Mouse (Mus musculus) heart, postnatal 0 days (tissue): ENCODE results near the gene Frmd6. TPM values are rescaled to one million over a fixed set of nuclear protein-coding genes. Genes with fewer than 3 reads are reported as not detected.

Experiments
- ATAC-seq: fragments of 200-750 bp; cut with Nextera tagmentation; 2 replicates; pipeline ENCODE4 v1.8.0; 2017; ENCODE audit warnings: low read depth, moderate number of reproducible peaks, moderate library complexity; ENCODE audit not compliant: insufficient read depth
- DNase-seq: peaks from one replicate; pipeline ENCODE4 v3.0.0-alpha.2; 2016; ENCODE audit warnings: low spot score
- H3K27ac ChIP-seq: fragments of 300-500 bp; sonication (generic); 2 replicates; pipeline ENCODE4 v1.5.1; 2014; ENCODE audit warnings: low read depth, mild to moderate bottlenecking
- H3K27me3 ChIP-seq: fragments of 300-500 bp; sonication (generic); 2 replicates; pipeline ENCODE4 v1.6.1; 2014; ENCODE audit warnings: low read length, mixed read lengths; ENCODE audit not compliant: control insufficient read depth, insufficient read depth
- H3K36me3 ChIP-seq: fragments of 300-500 bp; sonication (generic); replicated peaks from 2 replicates; pipeline ENCODE4 v1.6.1; 2014; ENCODE audit warnings: low read length, mixed read lengths; ENCODE audit not compliant: control insufficient read depth, insufficient read depth
- H3K4me1 ChIP-seq: fragments of 300-500 bp; sonication (generic); 2 replicates; pipeline ENCODE4 v1.6.1; 2014; ENCODE audit warnings: antibody characterized with exemption; ENCODE audit not compliant: control insufficient read depth, insufficient read depth
- H3K4me2 ChIP-seq: fragments of 300-500 bp; sonication (generic); 2 replicates; pipeline ENCODE4 v1.6.1; 2014; ENCODE audit warnings: low read depth, mild to moderate bottlenecking, low read length, moderate library complexity
- H3K4me3 ChIP-seq: fragments of 300-500 bp; sonication (generic); 2 replicates; pipeline ENCODE4 v1.5.1; 2014; ENCODE audit warnings: low read depth, low read length
- H3K9ac ChIP-seq: fragments of 300-500 bp; sonication (generic); replicated peaks from 2 replicates; pipeline ENCODE4 v1.6.1; 2014; ENCODE audit warnings: low read depth, low read length, mixed read lengths
- H3K9me3 ChIP-seq: fragments of 300-500 bp; sonication (generic); replicated peaks from 2 replicates; pipeline ENCODE4 v1.6.1; 2016; ENCODE audit warnings: low read length; ENCODE audit not compliant: control insufficient read depth
- CTCF ChIP-seq: IDR thresholded peaks from 2 replicates; pipeline ENCODE4 v1.5.1; 2016; ENCODE audit warnings: antibody characterized with exemption, control low read depth, low read depth
- EP300 ChIP-seq: IDR thresholded peaks from 2 replicates; pipeline ENCODE4 v1.6.1; 2016; ENCODE audit warnings: antibody characterized with exemption, low read depth
- WGBS: fragments of 180-500 bp; shearing (Covaris S2); extraction: QIAGEN DNeasy Blood & Tissue Kit; methylation state at CpG from one replicate; pipeline ENCODE4 v1.1.7; 2014; 5-methylcytosine and 5-hydroxymethylcytosine counted together
- polyA plus RNA-seq: library from polyadenylated mRNA; unstranded; fragments of >200 nt; fragmentation: Nextera tagmentation; extraction: Ambion mirVana; gene quantifications from 2 replicates; pipeline ENCODE4 v1.2.1, GENCODE M21; 2015
- total RNA-seq: library from RNA; depleted of rRNA; stranded (reverse); fragments of >200 nt; gene quantifications from 2 replicates; pipeline ENCODE4 v1.2.3, GENCODE M21; 2014; ENCODE audit warnings: low replicate concordance

Gene Frmd6
- total and polyA plus RNA-seq, 2 experiments from 2014 or later: 17.4 to 29.2 TPM

DNA sequence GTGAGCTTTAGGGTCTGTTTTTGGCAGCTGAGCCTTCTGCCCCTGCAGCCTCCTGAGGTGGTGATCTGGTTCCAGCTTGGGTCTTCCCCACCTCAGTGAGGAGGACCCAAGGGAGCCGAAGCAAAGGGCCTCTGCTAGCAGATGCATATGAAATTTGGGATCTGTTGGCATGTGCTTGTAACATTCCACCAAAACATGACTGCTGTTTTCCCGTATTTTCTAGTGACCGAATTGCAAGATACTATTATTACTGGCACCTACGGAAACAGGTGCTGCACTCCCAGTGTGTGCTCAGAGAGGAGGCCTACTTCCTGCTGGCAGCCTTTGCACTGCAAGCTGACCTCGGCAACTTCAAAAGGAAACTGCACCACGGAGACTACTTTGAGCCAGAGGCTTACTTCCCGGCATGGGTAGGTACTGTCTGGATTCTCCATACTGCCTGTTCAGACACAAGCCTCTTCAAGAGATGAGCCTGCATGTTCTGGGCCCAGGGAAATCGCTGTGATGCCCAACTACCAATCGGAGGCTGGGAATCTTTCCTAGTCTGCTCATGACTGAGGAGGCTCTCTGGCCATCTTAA, 55.2 kb downstream of the Frmd6 start:
- H3K9ac ChIP-seq: no peak overlapping the region
- peaks cover 53% of the 10 kb centered on the region for H3K36me3 ChIP-seq
- no peak for DNase-seq
- no peaks in the 10 kb centered on the region for H3K9me3 ChIP-seq
- 0 out of 2 replicates have a peak, but pooled peaks have one; percentile 19 for ATAC-seq
- H3K4me3 ChIP-seq: no peak overlapping the region
- no peak overlapping the region for H3K4me2 ChIP-seq
- H3K27ac ChIP-seq: peak overlapping the region; percentile 79
- H3K27me3 ChIP-seq: no peaks in the 10 kb centered on the region
- H3K4me1 ChIP-seq: peaks cover 19% of the 10 kb centered on the region
- TF ChIP-seq CTCF (no peak), EP300 (no peak)
- 67% methylated on average over 9 of the region's 9 CpGs for WGBS

- Histone ChIP-seq H3K4me1 (peaks cover 19% of the 10 kb centered on the region), H3K9ac (no peak overlapping the region), H3K4me3 (no peak overlapping the region), H3K36me3 (peaks cover 55% of the 10 kb centered on the region), H3K9me3 (no peaks in the 10 kb centered on the region), H3K27ac (peak overlapping the region; percentile 79), H3K4me2 (no peak overlapping the region), H3K27me3 (no peaks in the 10 kb centered on the region)
- TF ChIP-seq CTCF: no peak
- peak; percentile 59; the same call in 1 of the 2 replicates for TF ChIP-seq EP300
- peak; percentile 76 for ATAC-seq
- peak; percentile 78 for DNase-seq
- WGBS: 16% methylated on average over 12 of the region's 12 CpGs
Measured at GRCm38 (mm10) chr12:70881340-70881739, 56.0 kb downstream of the Frmd6 start.

- WGBS: 86% methylated on average over 4 of the region's 4 CpGs
- DNase-seq (no peak), ATAC-seq (0 out of 2 replicates have a peak, but pooled peaks have one; percentile 17)
- Histone ChIP-seq H3K9ac (no peak overlapping the region), H3K4me3 (no peak overlapping the region), H3K4me2 (no peak overlapping the region), H3K27ac (peak overlapping the region; percentile 79), H3K9me3 (no peaks in the 10 kb centered on the region), H3K36me3 (peaks cover 55% of the 10 kb centered on the region), H3K4me1 (peaks cover 19% of the 10 kb centered on the region), H3K27me3 (no peaks in the 10 kb centered on the region)
- TF ChIP-seq EP300 (0 out of 2 replicates have a peak, but pooled peaks have one; percentile 1), CTCF (no peak)
Measured at GRCm38 (mm10) chr12:70881854-70882253, 56.5 kb downstream of the Frmd6 start.

DNA sequence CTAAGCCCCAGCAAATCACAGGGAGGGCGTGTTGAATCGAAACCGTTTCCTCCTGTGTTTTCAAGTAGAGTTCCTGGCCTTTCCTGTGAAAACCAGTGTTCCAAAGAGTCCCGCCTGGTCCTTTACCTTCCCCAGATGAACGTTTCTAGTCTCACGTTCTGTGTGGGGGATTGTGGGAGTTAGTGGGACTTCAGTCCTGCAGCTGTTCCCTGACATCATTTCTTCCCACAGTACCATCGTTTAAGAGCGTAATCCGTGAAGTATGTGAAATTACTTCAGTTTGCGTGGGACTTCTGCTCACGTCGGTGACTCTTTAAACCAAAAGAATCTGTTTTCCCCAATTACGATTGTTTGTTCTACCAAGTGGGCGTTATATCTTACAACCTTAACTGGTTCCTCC, 57.8 kb downstream of the Frmd6 start:
- WGBS: 94% methylated on average over 14 of the region's 14 CpGs
- no peak for TF ChIP-seq EP300
- TF ChIP-seq CTCF: no peak
- ATAC-seq: no peak
- peaks cover 67% of the 10 kb centered on the region for H3K36me3 ChIP-seq
- DNase-seq: no peak
- no peaks in the 10 kb centered on the region for H3K27me3 ChIP-seq
- no peak overlapping the region for H3K27ac ChIP-seq
- no peak overlapping the region for H3K4me2 ChIP-seq
- H3K9me3 ChIP-seq: no peaks in the 10 kb centered on the region
- H3K9ac ChIP-seq: no peak overlapping the region
- no peak overlapping the region for H3K4me3 ChIP-seq
- H3K4me1 ChIP-seq: peaks cover 19% of the 10 kb centered on the region

GRCm38 (mm10) chr12:70884113-70884512, 58.8 kb downstream of the Frmd6 start:
- Histone ChIP-seq H3K4me1 (peaks cover 19% of the 10 kb centered on the region), H3K9ac (no peak overlapping the region), H3K36me3 (peaks cover 65% of the 10 kb centered on the region; the same call in 1 of the 2 replicates), H3K4me2 (no peak overlapping the region), H3K27ac (no peak overlapping the region), H3K4me3 (no peak overlapping the region), H3K9me3 (no peaks in the 10 kb centered on the region), H3K27me3 (no peaks in the 10 kb centered on the region)
- TF ChIP-seq CTCF: peak; percentile 21; the same call in 1 of the 2 replicates
- no peak for TF ChIP-seq EP300
- 91% methylated on average over 7 of the region's 7 CpGs for WGBS
- no peak for DNase-seq
- ATAC-seq: no peak

GRCm38 (mm10) chr12:70884973-70885372, 59.7 kb downstream of the Frmd6 start:
- H3K36me3 ChIP-seq: peaks cover 65% of the 10 kb centered on the region
- ATAC-seq: no peak

More at GRCm38 (mm10) chr12:70884973-70885372, 59.7 kb downstream of the Frmd6 start:
- Histone ChIP-seq H3K4me3 (no peak overlapping the region), H3K4me2 (no peak overlapping the region), H3K27ac (no peak overlapping the region), H3K27me3 (no peaks in the 10 kb centered on the region), H3K9ac (no peak overlapping the region), H3K9me3 (no peaks in the 10 kb centered on the region), H3K4me1 (peaks cover 19% of the 10 kb centered on the region)
- no peak for DNase-seq
- 70% methylated on average over 5 of the region's 6 CpGs for WGBS
- no peak for TF ChIP-seq EP300
- no peak for TF ChIP-seq CTCF
